In genomic region chr13:21170431-21171155, GRCm38 (mm10) we compare ENCODE assay signal across 8 mouse cellular contexts. TPM values are rescaled to one million over a fixed set of nuclear protein-coding genes. Genes with fewer than 3 reads are reported as not detected.
DNase-seq lines count a peak whose midpoint lies in the region; ATAC-seq and TF ChIP-seq lines count a peak whose summit lies in the region.

No protein-coding gene starts in this region.

- no peak overlapping the region for H3K9ac ChIP-seq in kidney, embryonic 15.5 days
- peak overlapping the region; percentile 59 for H3K9ac ChIP-seq in embryonic facial prominence, embryonic 13.5 days
- H3K9ac ChIP-seq in intestine, embryonic 14.5 days (ENCODE audit: low read length) = no peak overlapping the region
- H3K9ac ChIP-seq in midbrain, postnatal 0 days (replicated peaks; ENCODE audit: low read length, poor library complexity, severe bottlenecking) = 0 out of 2 replicates have a peak overlapping the region, but pooled peaks have one; percentile 39

- no peak for DNase-seq in kidney, adult 8-10 months
- DNase-seq in intestine, embryonic 14.5 days (ENCODE audit: low spot score) = peak; percentile 52
- DNase-seq in midbrain, postnatal 0 days (ENCODE audit: low spot score) = no peak
- DNase-seq in left cerebral cortex, adult 18-20 months (ENCODE audit: low spot score in 2 of 2) = no peak
- DNase-seq in frontal cortex, postnatal 25 days (ENCODE audit: low spot score in 2 of 2) = no peak
- DNase-seq in layer of hippocampus, postnatal 14 days (ENCODE audit: low spot score in 2 of 2) = no peak

- 47% methylated on average over 17 of the region's 17 CpGs for WGBS in kidney, embryonic 15.5 days
- WGBS in embryonic facial prominence, embryonic 13.5 days = 34% methylated on average over 17 of the region's 17 CpGs
- WGBS in intestine, embryonic 14.5 days = 56% methylated on average over 17 of the region's 17 CpGs
- 41% methylated on average over 17 of the region's 17 CpGs for whole genome bisulfite sequencing in midbrain, postnatal 0 days

- no peaks in the 10 kb centered on the region for H3K27me3 ChIP-seq in kidney, embryonic 15.5 days
- no peaks in the 10 kb centered on the region for H3K27me3 ChIP-seq in embryonic facial prominence, embryonic 13.5 days
- no peaks in the 10 kb centered on the region for H3K27me3 ChIP-seq in intestine, embryonic 14.5 days (replicated peaks; ENCODE audit: control insufficient read depth, insufficient read depth, low read length)
- H3K27me3 ChIP-seq in midbrain, postnatal 0 days (ENCODE audit: insufficient read depth, low read length) = no peaks in the 10 kb centered on the region

- peaks cover 25% of the 10 kb centered on the region for H3K4me1 ChIP-seq in kidney, embryonic 15.5 days
- H3K4me1 ChIP-seq in embryonic facial prominence, embryonic 13.5 days = peaks cover 19% of the 10 kb centered on the region
- H3K4me1 ChIP-seq in intestine, embryonic 14.5 days (replicated peaks; ENCODE audit: control insufficient read depth, insufficient read depth, low read length) = peaks cover 5% of the 10 kb centered on the region
- no peaks in the 10 kb centered on the region for H3K4me1 ChIP-seq in midbrain, postnatal 0 days (ENCODE audit: insufficient read depth, low read length)

- no peaks in the 10 kb centered on the region for H3K36me3 ChIP-seq in kidney, embryonic 15.5 days
- H3K36me3 ChIP-seq in embryonic facial prominence, embryonic 13.5 days = no peaks in the 10 kb centered on the region
- H3K36me3 ChIP-seq in intestine, embryonic 14.5 days (ENCODE audit: control insufficient read depth, insufficient read depth, low read length) = no peaks in the 10 kb centered on the region
- no peaks in the 10 kb centered on the region for H3K36me3 ChIP-seq in midbrain, postnatal 0 days (ENCODE audit: insufficient read depth, low read length)

- no peak for ATAC-seq in kidney, embryonic 15.5 days (replicated peaks; ENCODE audit: low FRiP score)
- ATAC-seq in embryonic facial prominence, embryonic 13.5 days (ENCODE audit: insufficient number of reproducible peaks, insufficient read depth, low FRiP score, low TSS enrichment, low read depth) = no peak
- ATAC-seq in intestine, embryonic 14.5 days (replicated peaks; ENCODE audit: low FRiP score, low TSS enrichment, low read depth) = no peak
- no peak for ATAC-seq in midbrain, postnatal 0 days (ENCODE audit: low FRiP score)

- H3K4me3 ChIP-seq in kidney, embryonic 15.5 days (replicated peaks) = peak overlapping the region; percentile 63
- peak overlapping the region; percentile 64 for H3K4me3 ChIP-seq in embryonic facial prominence, embryonic 13.5 days
- H3K4me3 ChIP-seq in intestine, embryonic 14.5 days (ENCODE audit: low read depth, low read length) = peak overlapping the region; percentile 63
- H3K4me3 ChIP-seq in midbrain, postnatal 0 days (ENCODE audit: low read depth, low read length) = peak overlapping the region; percentile 47

- H3K27ac ChIP-seq in kidney, embryonic 15.5 days = no peak overlapping the region
- H3K27ac ChIP-seq in embryonic facial prominence, embryonic 13.5 days = no peak overlapping the region
- no peak overlapping the region for H3K27ac ChIP-seq in intestine, embryonic 14.5 days (ENCODE audit: low read depth)
- no peak overlapping the region for H3K27ac ChIP-seq in midbrain, postnatal 0 days (ENCODE audit: low read depth, low read length)

- H3K9me3 ChIP-seq in kidney, embryonic 15.5 days (replicated peaks) = no peaks in the 10 kb centered on the region
- no peaks in the 10 kb centered on the region for H3K9me3 ChIP-seq in embryonic facial prominence, embryonic 13.5 days
- no peaks in the 10 kb centered on the region for H3K9me3 ChIP-seq in intestine, embryonic 14.5 days (ENCODE audit: control insufficient read depth, low read length)
- no peaks in the 10 kb centered on the region for H3K9me3 ChIP-seq in midbrain, postnatal 0 days (ENCODE audit: low read length)

- TF ChIP-seq CTCF in midbrain, postnatal 0 days (IDR thresholded peaks at IDR 0.05) = no peak

- peak overlapping the region; percentile 92 for H3K4me2 ChIP-seq in kidney, embryonic 15.5 days
- H3K4me2 ChIP-seq in embryonic facial prominence, embryonic 13.5 days = peak overlapping the region; percentile 92
- peak overlapping the region; percentile 66 for H3K4me2 ChIP-seq in intestine, embryonic 14.5 days (ENCODE audit: low read length)
- peak overlapping the region; percentile 67 for H3K4me2 ChIP-seq in midbrain, postnatal 0 days (ENCODE audit: low read depth, low read length, poor library complexity, severe bottlenecking)

RNA-seq across cellular contexts. Expression of gene Trim27, which starts 8.7 kb away (rescaled TPM):
- 136 and 139 TPM in 2 replicates for polyA plus RNA-seq in kidney, embryonic 15.5 days (2015; fragmentation: Nextera tagmentation; extraction: Ambion mirVana)
- 129 and 143 TPM in 2 replicates for polyA plus RNA-seq in embryonic facial prominence, embryonic 13.5 days (2015; fragmentation: Nextera tagmentation; extraction: Ambion mirVana)
- 167 and 169 TPM in 2 replicates for polyA plus RNA-seq in intestine, embryonic 14.5 days (2014; fragmentation: Nextera tagmentation; extraction: Ambion mirVana)
- total RNA-seq in midbrain, postnatal 0 days (2014; rRNA removed) = 74.5 and 76.2 TPM in 2 replicates
- polyA plus RNA-seq in midbrain, postnatal 0 days (2015; fragmentation: Nextera tagmentation; extraction: Ambion mirVana) = 64.2 and 65.0 TPM in 2 replicates
- 10 to 100 TPM; 38.6 to 38.8 TPM for total RNA-seq in left cerebral cortex, adult 18-20 months (2021)
- total RNA-seq in layer of hippocampus, postnatal 14 days (2021) = 10 to 100 TPM; 35.5 to 40.3 TPM

RNA-seq across cellular contexts. Expression of gene Olfr1368, which starts 24.9 kb away (rescaled TPM):
- polyA plus RNA-seq in kidney, embryonic 15.5 days (2015; fragmentation: Nextera tagmentation; extraction: Ambion mirVana) = not detected in 2 replicates
- not detected in 2 replicates for polyA plus RNA-seq in embryonic facial prominence, embryonic 13.5 days (2015; fragmentation: Nextera tagmentation; extraction: Ambion mirVana)
- polyA plus RNA-seq in intestine, embryonic 14.5 days (2014; fragmentation: Nextera tagmentation; extraction: Ambion mirVana) = not detected in 2 replicates
- total RNA-seq in midbrain, postnatal 0 days (2014; rRNA removed) = not detected in 2 replicates
- polyA plus RNA-seq in midbrain, postnatal 0 days (2015; fragmentation: Nextera tagmentation; extraction: Ambion mirVana) = not detected in 2 replicates
- not detected for total RNA-seq in left cerebral cortex, adult 18-20 months (2021)
- not detected for total RNA-seq in layer of hippocampus, postnatal 14 days (2021)

RNA-seq across cellular contexts. Expression of gene Olfr263, which starts 41.2 kb away (rescaled TPM):
- not detected in 2 replicates for polyA plus RNA-seq in kidney, embryonic 15.5 days (2015; fragmentation: Nextera tagmentation; extraction: Ambion mirVana)
- not detected in 2 replicates for polyA plus RNA-seq in embryonic facial prominence, embryonic 13.5 days (2015; fragmentation: Nextera tagmentation; extraction: Ambion mirVana)
- not detected in 2 replicates for polyA plus RNA-seq in intestine, embryonic 14.5 days (2014; fragmentation: Nextera tagmentation; extraction: Ambion mirVana)
- total RNA-seq in midbrain, postnatal 0 days (2014; rRNA removed) = not detected in 2 replicates
- polyA plus RNA-seq in midbrain, postnatal 0 days (2015; fragmentation: Nextera tagmentation; extraction: Ambion mirVana) = not detected in 2 replicates
- total RNA-seq in left cerebral cortex, adult 18-20 months (2021) = not detected
- not detected for total RNA-seq in layer of hippocampus, postnatal 14 days (2021)

RNA-seq across cellular contexts. Expression of gene Olfr1369-ps1, which starts 59.3 kb away (rescaled TPM):
- polyA plus RNA-seq in kidney, embryonic 15.5 days (2015; fragmentation: Nextera tagmentation; extraction: Ambion mirVana) = 0.05 TPM in 1 of 2 replicates, not detected in the other
- polyA plus RNA-seq in embryonic facial prominence, embryonic 13.5 days (2015; fragmentation: Nextera tagmentation; extraction: Ambion mirVana) = 0.06 TPM in 1 of 2 replicates, not detected in the other
- not detected in 2 replicates for polyA plus RNA-seq in intestine, embryonic 14.5 days (2014; fragmentation: Nextera tagmentation; extraction: Ambion mirVana)
- total RNA-seq in midbrain, postnatal 0 days (2014; rRNA removed) = not detected in 2 replicates
- polyA plus RNA-seq in midbrain, postnatal 0 days (2015; fragmentation: Nextera tagmentation; extraction: Ambion mirVana) = 0.10 TPM in 1 of 2 replicates, not detected in the other
- not detected for total RNA-seq in left cerebral cortex, adult 18-20 months (2021)
- not detected for total RNA-seq in layer of hippocampus, postnatal 14 days (2021)

Comparison
In these comparisons a context has a peak if more than half of its experiments do, and no peak if none do; other contexts are left out.
1. H3K9ac ChIP-seq: peak in embryonic facial prominence, embryonic 13.5 days (single experiment) and midbrain, postnatal 0 days (single experiment); none in kidney, embryonic 15.5 days (single experiment) and intestine, embryonic 14.5 days (single experiment).
2. Peak in every context shown above with its lines, with median percentiles within 50 percentile points of each other: H3K4me2 ChIP-seq and H3K4me3 ChIP-seq.